Mouse (Mus musculus) C2C12 (cell line): Measurements from ENCODE around the gene Umad1.

Experiments used
- CEBPB ChIP-seq: IDR thresholded peaks from one replicate; pipeline ENCODE4 v1.6.1; 2011; ENCODE audit warnings: low read depth, mild to moderate bottlenecking, control low read depth, moderate library complexity
- CTCF ChIP-seq: IDR thresholded peaks from one replicate; pipeline ENCODE4 v1.5.1; 2011; ENCODE audit not compliant: control insufficient read depth, insufficient read depth, insufficient read length
- FOSL1 ChIP-seq: IDR thresholded peaks from one replicate; pipeline ENCODE4 v1.8.0; 2011; ENCODE audit warnings: mild to moderate bottlenecking, low read length; ENCODE audit not compliant: poor library complexity, insufficient read depth, severe bottlenecking
- MAX ChIP-seq: IDR thresholded peaks from one replicate; pipeline ENCODE4 v1.6.1; 2011; ENCODE audit warnings: mild to moderate bottlenecking, control low read depth
- MYOD1 ChIP-seq: IDR thresholded peaks from one replicate; pipeline ENCODE4 v1.6.1; 2011; ENCODE audit warnings: low read depth; ENCODE audit not compliant: control insufficient read depth, insufficient read length
- MYOG ChIP-seq: IDR thresholded peaks from one replicate; pipeline ENCODE4 v1.6.1; 2011; ENCODE audit not compliant: control insufficient read depth, insufficient read length; ENCODE audit errors: extremely low read depth
- USF1 ChIP-seq: IDR thresholded peaks from one replicate; pipeline ENCODE4 v1.6.1; 2011; ENCODE audit warnings: low read depth, mild to moderate bottlenecking, control low read depth, moderate library complexity

- TF ChIP-seq CTCF = no peak
- no peak for TF ChIP-seq MYOD1
- TF ChIP-seq MYOG = no peak
- TF ChIP-seq MAX = no peak
- no peak for TF ChIP-seq USF1
- TF ChIP-seq FOSL1 = no peak
- TF ChIP-seq CEBPB = no peak
Measured at GRCm38 (mm10) chr6:8486391-8487043, 227.4 kb downstream of the Umad1 start.
